Mouse (Mus musculus) myocyte (in vitro differentiated cells): Measurements from ENCODE around the gene Ccdc171.

ENCODE experiments used
- E2F4 ChIP-seq: IDR thresholded peaks from one replicate; pipeline ENCODE4 v1.6.1; 2011; ENCODE audit warnings: mild to moderate bottlenecking, control low read depth, moderate library complexity; ENCODE audit not compliant: insufficient read depth
- POLR2A ChIP-seq: IDR thresholded peaks from one replicate; pipeline ENCODE4 v1.6.1; 2011; ENCODE audit warnings: low read depth, mild to moderate bottlenecking, control low read depth, moderate library complexity; ENCODE audit not compliant: insufficient read length
- POLR2AphosphoS2 ChIP-seq: IDR thresholded peaks from one replicate; pipeline ENCODE4 v1.6.1; 2011; ENCODE audit warnings: low read depth, control low read depth; ENCODE audit not compliant: insufficient read length
- REST ChIP-seq: IDR thresholded peaks from one replicate; pipeline ENCODE4 v1.6.1; 2011; ENCODE audit warnings: mild to moderate bottlenecking, control low read depth, moderate library complexity; ENCODE audit not compliant: insufficient read depth, insufficient read length

DNA sequence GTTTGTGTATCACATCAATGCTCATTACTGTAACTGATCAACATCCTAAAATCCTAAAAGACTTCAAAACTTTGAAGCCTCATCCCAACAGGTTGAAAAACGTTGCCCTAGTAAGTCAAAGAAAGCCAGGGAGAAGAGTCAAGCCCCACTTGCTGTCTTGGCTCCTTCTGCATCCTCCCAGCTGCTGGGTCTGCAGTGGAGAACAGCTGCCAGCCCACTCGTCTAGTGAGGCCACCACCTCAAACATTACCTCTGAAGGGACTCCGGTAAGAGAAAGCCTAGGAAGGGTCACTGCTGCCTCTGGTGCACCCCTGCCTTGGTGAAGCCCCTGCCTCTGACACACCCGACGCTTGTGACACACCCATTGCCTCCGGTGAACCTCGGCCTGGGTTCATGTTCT, 336.9 kb downstream of the Ccdc171 start:
- no peak for TF ChIP-seq POLR2A
- no peak for TF ChIP-seq E2F4
- TF ChIP-seq POLR2AphosphoS2, result no peak
- no peak for TF ChIP-seq REST
